Mouse (Mus musculus) liver, embryonic 14.5 days (tissue): ENCODE data around the gene Pimreg.

Experiments
- CTCF ChIP-seq: IDR thresholded peaks from 2 replicates; pipeline ENCODE4 v1.5.1; 2016; ENCODE audit warnings: antibody characterized with exemption, low read depth, control low read depth
- EP300 ChIP-seq: IDR thresholded peaks from 2 replicates; pipeline ENCODE4 v1.6.1; 2016; ENCODE audit warnings: antibody characterized with exemption, low read depth

- TF ChIP-seq CTCF: no peak
- no peak for TF ChIP-seq EP300
These were observed 19.0 kb upstream of the Pimreg start for GRCm38 (mm10) chr11:72022827-72023226.
